Mouse (Mus musculus) lung, postnatal 0 days (tissue): ENCODE data around the gene Tmem259.

Experiments used
- CTCF ChIP-seq: IDR thresholded peaks from 2 replicates; pipeline ENCODE4 v1.5.1; 2016; ENCODE audit warnings: antibody characterized with exemption, mild to moderate bottlenecking
- EP300 ChIP-seq: IDR thresholded peaks from 2 replicates; pipeline ENCODE4 v1.6.1; 2016; ENCODE audit warnings: antibody characterized with exemption, mild to moderate bottlenecking, control low read depth

DNA sequence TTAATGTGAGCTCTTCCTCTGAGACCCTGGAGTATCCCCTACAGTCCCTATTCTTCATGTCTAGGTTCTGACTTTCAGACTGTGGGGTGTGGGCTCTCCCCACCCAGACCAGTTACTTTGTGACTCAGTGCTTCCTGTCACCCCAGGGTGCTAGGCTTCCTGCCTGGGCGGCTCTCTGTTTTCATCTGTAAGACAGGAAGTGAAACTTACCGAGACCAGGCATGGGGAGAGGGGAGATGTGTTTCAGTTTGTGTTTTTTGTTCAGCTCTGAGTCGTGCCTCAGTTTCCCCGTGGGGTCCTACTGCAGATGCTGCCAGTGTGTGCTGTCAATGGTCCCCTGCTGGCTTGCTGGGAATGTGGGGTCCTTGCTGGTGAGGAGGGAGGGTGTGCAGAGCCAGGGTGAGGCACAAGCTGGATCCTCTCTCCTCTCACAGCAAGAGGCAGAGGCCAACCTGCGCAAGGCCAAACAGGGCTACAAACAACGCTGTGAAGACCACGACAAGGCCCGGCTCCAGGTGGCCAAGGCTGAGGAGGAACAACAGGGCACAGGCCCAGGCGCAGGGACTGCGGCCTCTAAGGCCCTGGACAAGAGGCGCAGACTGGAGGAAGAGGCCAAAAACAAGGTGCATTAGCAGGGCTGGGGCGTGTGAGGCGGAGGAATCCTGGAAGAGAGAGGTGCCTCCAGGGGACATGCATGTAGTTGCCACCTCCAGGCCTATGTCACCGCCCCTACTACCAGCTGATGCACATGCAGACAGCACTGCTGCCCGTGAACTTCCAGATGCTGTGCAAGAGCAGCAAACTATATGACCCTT is 40.3 kb upstream of the Tmem259 start:
- TF ChIP-seq CTCF (no peak), EP300 (no peak)
